Mouse (Mus musculus): ENCODE results near the gene Rspry1. TPM values are rescaled to one million over a fixed set of nuclear protein-coding genes. Genes with fewer than 3 reads are reported as not detected.

The Rspry1 gene
- total RNA-seq, 2 experiments from 2014 or later = 12.9 to 14.9 TPM

Other genes with a start within 250 kb of the Rspry1 start
- 100 to 1,000 TPM; 168 to 178 TPM for gene Herpud1, start 215.5 kb upstream of the Rspry1 start, total RNA-seq (2021)
- gene Nlrc5, start 167.6 kb upstream of the Rspry1 start, total RNA-seq (2021) = 1 to 10 TPM in 1 of 2 experiments, under 1 TPM in 1; 0.22 to 1.4 TPM
- 1 to 10 TPM; 5.3 to 5.8 TPM for gene Cpne2, start 68.9 kb upstream of the Rspry1 start, total RNA-seq (2021)
- gene Fam192a, start 60 bp downstream of the Rspry1 start, total RNA-seq (2021) = 10 to 100 TPM; 18.7 to 20.4 TPM
- 10 to 100 TPM; 90.8 to 90.9 TPM for gene Arl2bp, start 64.7 kb downstream of the Rspry1 start, total RNA-seq (2021)
- gene Pllp, start 94.3 kb downstream of the Rspry1 start, total RNA-seq (2021) = under 1 TPM; 0.61 to 0.86 TPM
- gene Ccl22, start 143.7 kb downstream of the Rspry1 start, total RNA-seq (2021) = under 1 TPM in 1 of 2 experiments, not detected in 1; 0.90 TPM
- 1 to 10 TPM; 2.8 to 3.2 TPM for gene Cx3cl1, start 170.1 kb downstream of the Rspry1 start, total RNA-seq (2021)
- gene Ccl17, start 208.5 kb downstream of the Rspry1 start, total RNA-seq (2021) = not detected
- 100 to 1,000 TPM; 400 to 427 TPM for gene Coq9, start 236.4 kb downstream of the Rspry1 start, total RNA-seq (2021)
- gene Ciapin1, start 236.4 kb downstream of the Rspry1 start, total RNA-seq (2021) = 10 to 100 TPM; 76.8 to 92.4 TPM